Mouse (Mus musculus) MEL (cell line): ENCODE measurements around the gene Arl8a. TPM values are rescaled to one million over a fixed set of nuclear protein-coding genes. Genes with fewer than 3 reads are reported as not detected.

Source experiments
- DNase-seq: peaks from one replicate; pipeline ENCODE4 v3.0.0; 2011; ENCODE audit warnings: low read depth, low spot score
- H3K27ac ChIP-seq: 2 replicates; pipeline ENCODE4 v1.5.1; 2012; ENCODE audit warnings: low read depth, mild to moderate bottlenecking, control low read depth, low read length, moderate library complexity; ENCODE audit not compliant: control insufficient read depth
- H3K27me3 ChIP-seq, 2 experiments: fragments of 150-350 bp in 1 of 2; sonication (generic) in 1 of 2; 2 replicates each; pipeline ENCODE4 v1.6.1; 2012; ENCODE audit warnings: low read length in 2 of 2, mild to moderate bottlenecking in 2 of 2, improper control_type of control experiment in 1 of 2, moderate library complexity in 1 of 2; ENCODE audit not compliant: insufficient read depth in 2 of 2, control insufficient read depth in 1 of 2
- H3K36me3 ChIP-seq, 2 experiments: 2 replicates each; pipeline ENCODE4 v1.6.1; 2012 to 2014; ENCODE audit warnings: low read length in 2 of 2, improper control_type of control experiment in 1 of 2, inconsistent platforms in 1 of 2, mild to moderate bottlenecking in 1 of 2; ENCODE audit not compliant: insufficient read depth in 2 of 2, control insufficient read depth in 1 of 2
- H3K4me1 ChIP-seq, 2 experiments: fragments of 150-350 bp in 1 of 2; sonication (generic) in 1 of 2; 2 replicates each; pipeline ENCODE4 v1.6.1; 2012; ENCODE audit warnings: low read length in 2 of 2, improper control_type of control experiment in 1 of 2, mild to moderate bottlenecking in 1 of 2; ENCODE audit not compliant: insufficient read depth in 2 of 2, control insufficient read depth in 1 of 2
- H3K4me3 ChIP-seq, 2 experiments: fragments of 150-350 bp in 1 of 2; sonication (generic) in 1 of 2; 2 replicates each; pipeline ENCODE4 v1.5.1; 2012; ENCODE audit warnings: low read depth in 2 of 2, low read length in 2 of 2, mild to moderate bottlenecking in 2 of 2, moderate library complexity in 2 of 2, control low read depth in 1 of 2, improper control_type of control experiment in 1 of 2; ENCODE audit not compliant: control insufficient read depth in 1 of 2, insufficient read depth in 1 of 2
- H3K79me2 ChIP-seq: 2 replicates; pipeline ENCODE4 v1.6.1; 2012; ENCODE audit warnings: mild to moderate bottlenecking, low read length, moderate library complexity; ENCODE audit not compliant: control insufficient read depth, poor library complexity, insufficient read depth
- H3K9ac ChIP-seq: 2 replicates; pipeline ENCODE4 v1.6.1; 2012; ENCODE audit warnings: low read depth, mild to moderate bottlenecking, control low read depth, low read length, moderate library complexity; ENCODE audit not compliant: control insufficient read depth, poor library complexity, severe bottlenecking
- H3K9me3 ChIP-seq: fragments of 150-350 bp; sonication (generic); replicated peaks from 2 replicates; pipeline ENCODE4 v1.6.1; 2012; ENCODE audit warnings: mild to moderate bottlenecking, low read length, improper control_type of control experiment, moderate library complexity; ENCODE audit not compliant: insufficient read depth
- CHD1 ChIP-seq: IDR thresholded peaks from 2 replicates; pipeline ENCODE4 v1.6.1; 2012; ENCODE audit warnings: low read depth, mild to moderate bottlenecking, inconsistent platforms, low read length, improper control_type of control experiment
- CHD2 ChIP-seq: IDR thresholded peaks from 2 replicates; pipeline ENCODE4 v1.6.1; 2011; ENCODE audit warnings: low read length, improper control_type of control experiment
- CTCF ChIP-seq, 3 experiments: IDR thresholded peaks in 2 of 3; conservative IDR thresholded peaks in 1 of 3; 2 replicates each; pipeline ENCODE4 v1.5.1; 2011 to 2012; ENCODE audit warnings: low read length in 3 of 3, low read depth in 2 of 3, mild to moderate bottlenecking in 2 of 3, improper control_type of control experiment in 1 of 3, inconsistent platforms in 1 of 3, mixed read lengths in 1 of 3, moderate library complexity in 1 of 3; ENCODE audit not compliant: control insufficient read depth in 1 of 3, insufficient read depth in 1 of 3, poor library complexity in 1 of 3, severe bottlenecking in 1 of 3
- E2F4 ChIP-seq: IDR thresholded peaks from 2 replicates; pipeline ENCODE4 v1.6.1; 2011; ENCODE audit warnings: low read depth, low read length, improper control_type of control experiment, borderline replicate concordance
- ELF1 ChIP-seq: IDR thresholded peaks from 2 replicates; pipeline ENCODE4 v1.6.1; 2014; ENCODE audit warnings: low read depth, mild to moderate bottlenecking, inconsistent platforms, low read length, improper control_type of control experiment, moderate library complexity
- EP300 ChIP-seq, 2 experiments: IDR thresholded peaks; 2 replicates each; pipeline ENCODE4 v1.6.1; 2011; ENCODE audit warnings: improper control_type of control experiment in 2 of 2, low read length in 2 of 2, low read depth in 1 of 2, mild to moderate bottlenecking in 1 of 2
- GABPA ChIP-seq: IDR thresholded peaks from 2 replicates; pipeline ENCODE4 v1.6.1; 2012; ENCODE audit warnings: low read depth, mild to moderate bottlenecking, inconsistent platforms, low read length, improper control_type of control experiment, moderate library complexity
- GATA1 ChIP-seq: IDR thresholded peaks from 2 replicates; pipeline ENCODE4 v1.6.1; 2011; ENCODE audit warnings: low read depth, low read length, improper control_type of control experiment
- HCFC1 ChIP-seq: IDR thresholded peaks from 2 replicates; pipeline ENCODE4 v1.6.1; 2012; ENCODE audit warnings: low read depth, mild to moderate bottlenecking, inconsistent platforms, low read length, improper control_type of control experiment, moderate library complexity
- JUND ChIP-seq: IDR thresholded peaks from 2 replicates; pipeline ENCODE4 v1.6.1; 2011; ENCODE audit warnings: low read depth, mild to moderate bottlenecking, improper control_type of control experiment, low read length
- MAFK ChIP-seq: IDR thresholded peaks from 2 replicates; pipeline ENCODE4 v1.6.1; 2011; ENCODE audit warnings: low read depth, mild to moderate bottlenecking, low read length, improper control_type of control experiment, borderline replicate concordance
- MAX ChIP-seq: IDR thresholded peaks from 2 replicates; pipeline ENCODE4 v1.6.1; 2011; ENCODE audit warnings: low read length, improper control_type of control experiment
- MXI1 ChIP-seq: IDR thresholded peaks from 2 replicates; pipeline ENCODE4 v1.6.1; 2011; ENCODE audit warnings: mild to moderate bottlenecking, low read depth, low read length, improper control_type of control experiment
- MYB ChIP-seq: IDR thresholded peaks from 2 replicates; pipeline ENCODE4 v1.6.1; 2011; ENCODE audit warnings: mild to moderate bottlenecking, low read depth, low read length, improper control_type of control experiment
- NELFE ChIP-seq: IDR thresholded peaks from 2 replicates; pipeline ENCODE4 v1.6.1; 2011; ENCODE audit warnings: low read depth, low read length, improper control_type of control experiment
- POLR2A ChIP-seq, 2 experiments: IDR thresholded peaks; 2 replicates each; pipeline ENCODE4 v1.6.1; 2011 to 2012; ENCODE audit warnings: low read length in 2 of 2, mild to moderate bottlenecking in 2 of 2, control low read depth in 1 of 2, improper control_type of control experiment in 1 of 2, low read depth in 1 of 2, moderate library complexity in 1 of 2; ENCODE audit not compliant: control insufficient read depth in 1 of 2, insufficient read depth in 1 of 2, poor library complexity in 1 of 2
- POLR2AphosphoS2 ChIP-seq: IDR thresholded peaks from 2 replicates; pipeline ENCODE4 v1.6.1; 2011; ENCODE audit warnings: low read length, improper control_type of control experiment
- POLR2AphosphoS5 ChIP-seq: IDR thresholded peaks from 2 replicates; pipeline ENCODE4 v1.6.1; 2012; ENCODE audit warnings: low read depth, borderline replicate concordance, mild to moderate bottlenecking, inconsistent platforms, low read length, moderate library complexity, mixed read lengths
- RAD21 ChIP-seq: IDR thresholded peaks from 2 replicates; pipeline ENCODE4 v1.6.1; 2011; ENCODE audit warnings: mild to moderate bottlenecking, low read depth, low read length, improper control_type of control experiment
- SIN3A ChIP-seq: IDR thresholded peaks from 2 replicates; pipeline ENCODE4 v1.6.1; 2012; ENCODE audit warnings: low read length, improper control_type of control experiment, inconsistent platforms
- SMC3 ChIP-seq: IDR thresholded peaks from 2 replicates; pipeline ENCODE4 v1.6.1; 2011; ENCODE audit warnings: low read depth, low read length, improper control_type of control experiment
- TBP ChIP-seq: IDR thresholded peaks from 2 replicates; pipeline ENCODE4 v1.8.0; 2011; ENCODE audit warnings: low read depth, low read length, improper control_type of control experiment
- TCF12 ChIP-seq: IDR thresholded peaks from 2 replicates; pipeline ENCODE4 v1.6.1; 2014; ENCODE audit warnings: low read depth, mild to moderate bottlenecking, inconsistent platforms, low read length, improper control_type of control experiment, moderate library complexity
- USF1 ChIP-seq: IDR thresholded peaks from 2 replicates; pipeline ENCODE4 v1.6.1; 2014; ENCODE audit warnings: low read depth, mild to moderate bottlenecking, inconsistent platforms, low read length, improper control_type of control experiment, moderate library complexity
- USF2 ChIP-seq, 2 experiments: IDR thresholded peaks; 2 replicates each; pipeline ENCODE4 v1.6.1; 2011 to 2012; ENCODE audit warnings: improper control_type of control experiment in 2 of 2, low read length in 2 of 2, borderline replicate concordance in 1 of 2, inconsistent platforms in 1 of 2, low read depth in 1 of 2, mild to moderate bottlenecking in 1 of 2; ENCODE audit not compliant: insufficient read depth in 1 of 2
- ZC3H11A ChIP-seq: IDR thresholded peaks from 2 replicates; pipeline ENCODE4 v1.6.1; 2012; ENCODE audit warnings: low read depth, mild to moderate bottlenecking, inconsistent platforms, low read length, improper control_type of control experiment
- ZKSCAN1 ChIP-seq: IDR thresholded peaks from 2 replicates; pipeline ENCODE4 v1.6.1; 2012; ENCODE audit warnings: low read depth, mild to moderate bottlenecking, inconsistent platforms, low read length, improper control_type of control experiment, moderate library complexity
- ZMIZ1 ChIP-seq: IDR thresholded peaks from 2 replicates; pipeline ENCODE4 v1.6.1; 2012; ENCODE audit warnings: low read depth, mild to moderate bottlenecking, inconsistent platforms, low read length, improper control_type of control experiment, moderate library complexity
- polyA plus RNA-seq, 2 experiments: library from polyadenylated mRNA; stranded (reverse) in 1 of 2; unstranded in 1 of 2; fragments of >175 nt in 1 of 2; fragments of >200 nt in 1 of 2; gene quantifications; 2 replicates each; pipeline versions ENCODE4 v1.2.1 to v1.2.4; 2012; ENCODE audit warnings: low replicate concordance in 2 of 2, low read depth in 1 of 2; ENCODE audit not compliant: insufficient read length in 2 of 2, insufficient read depth in 1 of 2, missing spikeins in 1 of 2
- total RNA-seq: library from RNA; depleted of rRNA; stranded (reverse); fragments of 300-350 nt; gene quantifications from 2 replicates; pipeline ENCODE4 v1.2.3, GENCODE M21; 2012

The Arl8a gene
- total and polyA plus RNA-seq, 3 experiments = 8.0 to 47.7 TPM; not detected in 1

DNA sequence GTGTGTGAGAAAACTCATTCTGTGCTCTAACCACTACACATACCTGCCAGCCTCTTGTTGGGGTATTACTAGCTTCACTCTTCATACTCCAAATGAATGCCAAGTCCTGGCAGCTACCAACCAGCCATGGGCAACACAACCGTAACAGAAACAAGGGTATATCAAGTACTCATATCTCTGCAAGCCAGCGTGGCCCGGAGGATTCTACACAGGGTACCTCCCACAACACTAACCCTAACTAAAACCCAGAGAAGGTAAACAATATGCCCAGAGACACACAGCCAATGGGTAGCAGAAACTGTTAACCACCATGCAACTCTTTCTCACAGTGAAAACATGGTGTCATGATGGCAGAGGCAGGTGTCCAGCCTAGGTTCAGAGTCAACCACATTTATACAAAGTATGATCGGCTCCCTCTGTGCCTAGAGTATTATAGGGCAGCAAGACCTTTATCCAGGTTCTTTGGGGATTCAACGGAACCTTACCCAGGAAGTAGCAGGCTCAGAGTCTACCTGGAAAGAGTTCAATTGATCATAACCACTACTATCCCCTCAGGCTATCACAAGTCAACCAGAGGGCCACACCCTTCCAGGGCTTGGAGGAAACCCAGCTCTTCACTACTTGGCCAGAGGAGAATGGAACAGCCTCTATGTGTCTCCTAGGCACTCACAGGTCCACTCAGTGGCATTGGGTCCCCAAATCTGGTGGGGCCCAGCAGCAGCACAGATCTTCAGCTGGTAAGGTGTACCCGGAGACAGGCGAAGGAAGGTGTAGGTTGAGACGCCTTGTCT, 21.9 kb upstream of the Arl8a start:
- Histone ChIP-seq H3K4me3 (no peak overlapping the region), H3K79me2 (no peaks in the 10 kb centered on the region), H3K9ac (no peak overlapping the region), H3K27me3 (no peaks in the 10 kb centered on the region), H3K36me3 (peaks cover 2 to 7% of the 10 kb centered on the region in 2 experiments; a peak in 3 of 4 replicates), H3K4me1 (peaks cover 0 to 11% of the 10 kb centered on the region in 2 experiments; a peak in 2 of 4 replicates), H3K9me3 (no peaks in the 10 kb centered on the region), H3K27ac (no peak overlapping the region)
- no peak for TF ChIP-seq ZKSCAN1
- TF ChIP-seq ZMIZ1 = no peak
- no peak for TF ChIP-seq POLR2AphosphoS2
- TF ChIP-seq SMC3 = no peak
- TF ChIP-seq E2F4 = no peak
- TF ChIP-seq USF1 = no peak
- TF ChIP-seq SIN3A = no peak
- TF ChIP-seq MAX = no peak
- TF ChIP-seq GABPA = no peak
- TF ChIP-seq GATA1 = no peak
- TF ChIP-seq POLR2A (IDR thresholded peaks at IDR 0.05; ENCODE audit: control insufficient read depth in 1 of 2, insufficient read depth in 1 of 2, low read depth in 1 of 2, low read length in 2 of 2, poor library complexity in 1 of 2) = no peak; a peak in 1 of 4 replicates
- TF ChIP-seq HCFC1 = no peak
- TF ChIP-seq MXI1 = no peak
- no peak for TF ChIP-seq CHD1
- no peak for TF ChIP-seq TBP
- TF ChIP-seq ELF1 = no peak
- no peak for TF ChIP-seq NELFE
- no peak for DNase-seq

DNA sequence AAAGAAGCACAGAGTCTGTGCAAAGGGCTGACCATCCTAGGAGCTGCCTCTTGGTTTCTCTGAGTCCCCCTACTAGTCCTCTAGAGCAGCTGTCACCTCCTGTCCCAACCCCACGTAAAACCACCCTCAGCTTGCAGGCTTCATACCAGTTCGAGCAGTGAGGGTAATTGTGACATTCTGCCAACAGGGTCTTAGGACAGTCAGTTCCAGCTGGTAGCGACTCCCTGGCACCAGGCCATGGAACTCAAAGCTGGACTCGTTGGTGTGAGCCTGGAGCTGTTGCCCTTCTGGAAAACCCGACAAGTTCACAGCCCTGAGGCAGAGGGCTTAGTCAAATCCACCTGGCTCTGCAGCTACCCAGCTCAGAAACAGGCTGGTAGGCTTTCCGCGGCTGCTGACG, 20.6 kb upstream of the Arl8a start:
- Histone ChIP-seq H3K36me3 (peaks cover 2 to 9% of the 10 kb centered on the region in 2 experiments; a peak in 3 of 4 replicates), H3K79me2 (peaks cover 3% of the 10 kb centered on the region; the same call in 1 of the 2 replicates), H3K9ac (no peak overlapping the region), H3K4me1 (peaks cover 0 to 17% of the 10 kb centered on the region in 2 experiments; a peak in 2 of 4 replicates), H3K9me3 (no peaks in the 10 kb centered on the region), H3K27ac (no peak overlapping the region), H3K4me3 (no peak overlapping the region), H3K27me3 (no peaks in the 10 kb centered on the region)
- DNase-seq = no peak
- TF ChIP-seq MAFK (no peak), HCFC1 (no peak), NELFE (no peak), USF2 (IDR thresholded peaks at IDR 0.05; ENCODE audit: borderline replicate concordance in 1 of 2, insufficient read depth in 1 of 2, low read depth in 1 of 2, low read length in 2 of 2) (no peak), MYB (no peak), TCF12 (no peak), ZC3H11A (no peak), JUND (no peak), CTCF (IDR thresholded peaks at IDR 0.05 in 2 of 3, conservative IDR thresholded peaks at IDR 0.05 in 1 of 3; ENCODE audit: control insufficient read depth in 1 of 3, insufficient read depth in 1 of 3, low read depth in 2 of 3, low read length in 3 of 3, poor library complexity in 1 of 3, severe bottlenecking in 1 of 3) (no peak), CHD1 (no peak), ELF1 (no peak), POLR2A (IDR thresholded peaks at IDR 0.05; ENCODE audit: control insufficient read depth in 1 of 2, insufficient read depth in 1 of 2, low read depth in 1 of 2, low read length in 2 of 2, poor library complexity in 1 of 2) (no peak), CHD2 (no peak), POLR2AphosphoS5 (no peak), EP300 (IDR thresholded peaks at IDR 0.05; ENCODE audit: low read depth in 1 of 2, low read length in 2 of 2) (no peak), RAD21 (no peak), GATA1 (no peak)
